Mouse (Mus musculus) forebrain, embryonic 11.5 days (tissue): Measurements from ENCODE around the gene Aoc1. TPM values are rescaled to one million over a fixed set of nuclear protein-coding genes. Genes with fewer than 3 reads are reported as not detected.
"Not testable (repeated sequence)": the region's sequence is repeated elsewhere in the genome, so short reads cannot be mapped to it uniquely, and the experiment has no call there.

ENCODE experiments used
- ATAC-seq: fragments of 200-750 bp; cut with Nextera tagmentation; replicated peaks from 2 replicates; pipeline ENCODE4 v1.8.0; 2017; ENCODE audit warnings: moderate TSS enrichment; ENCODE audit not compliant: low FRiP score
- DNase-seq: peaks from one replicate; pipeline ENCODE4 v3.0.0-alpha.2; 2017; ENCODE audit warnings: low spot score
- H3K27ac ChIP-seq: fragments of 300-500 bp; sonication (generic); 2 replicates; pipeline ENCODE4 v1.5.1; 2014; ENCODE audit warnings: low read depth, low read length
- H3K27me3 ChIP-seq: fragments of 300-500 bp; sonication (generic); 2 replicates; pipeline ENCODE4 v1.6.1; 2014; ENCODE audit warnings: mild to moderate bottlenecking, low read length, mixed read lengths; ENCODE audit not compliant: control insufficient read depth, insufficient read depth
- H3K36me3 ChIP-seq: fragments of 300-500 bp; sonication (generic); 2 replicates; pipeline ENCODE4 v1.6.1; 2014; ENCODE audit warnings: mild to moderate bottlenecking, low read length, moderate library complexity, mixed read lengths; ENCODE audit not compliant: control insufficient read depth, insufficient read depth
- H3K4me1 ChIP-seq: fragments of 300-500 bp; sonication (generic); replicated peaks from 2 replicates; pipeline ENCODE4 v1.6.1; 2014; ENCODE audit warnings: low read length, mixed read lengths; ENCODE audit not compliant: control insufficient read depth, insufficient read depth
- H3K4me2 ChIP-seq: fragments of 300-500 bp; sonication (generic); 2 replicates; pipeline ENCODE4 v1.6.1; 2014; ENCODE audit warnings: low read depth, mild to moderate bottlenecking, low read length, moderate library complexity, mixed read lengths; ENCODE audit not compliant: severe bottlenecking
- H3K4me3 ChIP-seq: fragments of 300-500 bp; sonication (generic); 2 replicates; pipeline ENCODE4 v1.5.1; 2014; ENCODE audit warnings: low read depth, low read length
- H3K9ac ChIP-seq: fragments of 300-500 bp; sonication (generic); 2 replicates; pipeline ENCODE4 v1.6.1; 2014; ENCODE audit warnings: low read length
- H3K9me3 ChIP-seq: fragments of 300-500 bp; sonication (generic); 2 replicates; pipeline ENCODE4 v1.6.1; 2016; ENCODE audit warnings: low read length, mixed read lengths; ENCODE audit not compliant: control insufficient read depth
- WGBS: fragments of 180-500 bp; shearing (Covaris S2); extraction: QIAGEN DNeasy Blood & Tissue Kit; methylation state at CpG from one replicate; pipeline ENCODE4 v1.1.7; 2014; 5-methylcytosine and 5-hydroxymethylcytosine counted together
- polyA plus RNA-seq: library from polyadenylated mRNA; unstranded; fragments of >200 nt; fragmentation: Nextera tagmentation; extraction: Ambion mirVana; gene quantifications from 2 replicates; pipeline ENCODE4 v1.2.1, GENCODE M21; 2014

The Aoc1 gene
- polyA plus RNA-seq, 1 experiment from 2014 or later, result not detected

DNA sequence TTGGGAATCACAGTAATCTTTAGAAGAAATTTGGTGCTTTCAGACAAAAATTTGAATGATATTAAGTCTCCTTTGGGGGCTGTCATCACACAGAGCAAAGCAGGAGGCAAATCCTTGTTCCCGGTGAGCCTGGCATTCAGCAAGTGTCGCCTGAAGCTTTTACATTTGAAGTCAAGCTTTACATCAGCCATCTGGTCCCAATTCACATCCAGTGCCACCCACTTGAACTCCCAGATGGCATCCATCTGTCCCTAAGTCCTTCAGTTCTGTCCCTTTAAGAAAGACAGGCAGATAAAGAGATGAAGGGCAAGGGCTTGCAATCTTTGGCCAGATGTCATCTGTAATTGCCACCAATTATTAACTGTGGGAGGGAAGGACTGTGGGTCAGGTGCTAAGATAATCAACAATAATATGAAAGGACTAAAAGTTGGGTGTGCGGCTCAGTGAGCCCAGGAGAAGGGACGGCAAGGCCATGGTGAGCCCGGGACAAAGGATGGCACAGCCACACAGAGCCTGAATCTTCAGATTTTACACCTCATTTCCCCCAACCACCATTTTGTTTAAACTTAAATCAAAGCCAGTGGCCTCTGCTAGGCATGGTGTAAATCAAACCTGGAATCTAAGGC is 3.9 kb downstream of the Aoc1 start:
- Histone ChIP-seq H3K9me3 (no peaks in the 10 kb centered on the region), H3K36me3 (no peaks in the 10 kb centered on the region), H3K27me3 (no peaks in the 10 kb centered on the region), H3K27ac (no peak overlapping the region), H3K9ac (no peak overlapping the region), H3K4me2 (no peak overlapping the region), H3K4me3 (no peak overlapping the region), H3K4me1 (no peaks in the 10 kb centered on the region)
- 64% methylated on average over 5 of the region's 5 CpGs for WGBS
- ATAC-seq (no peak), DNase-seq (no peak)

DNA sequence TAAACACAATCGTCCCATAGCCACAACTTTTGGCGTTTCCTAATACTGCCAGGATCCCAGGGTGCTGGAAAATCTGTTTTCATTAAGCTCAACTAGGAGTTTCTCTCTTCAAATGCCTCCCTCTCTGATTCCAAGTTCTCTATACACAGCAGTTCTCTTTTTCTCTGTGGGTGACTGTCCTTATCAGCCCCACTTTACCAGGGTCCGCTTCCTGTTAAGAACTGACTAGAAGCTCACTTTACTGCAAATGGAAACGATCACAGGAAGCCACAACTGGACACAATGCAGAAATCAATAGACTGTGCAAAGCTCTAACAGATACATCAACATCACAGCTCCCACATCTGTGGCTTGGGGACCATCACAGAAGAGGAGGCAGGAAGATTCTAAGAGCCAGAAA is 21.5 kb downstream of the Aoc1 start:
- Histone ChIP-seq H3K4me1 (no peaks in the 10 kb centered on the region), H3K9ac (no peak overlapping the region), H3K9me3 (no peaks in the 10 kb centered on the region), H3K27ac (no peak overlapping the region), H3K36me3 (no peaks in the 10 kb centered on the region), H3K4me3 (no peak overlapping the region), H3K27me3 (no peaks in the 10 kb centered on the region), H3K4me2 (no peak overlapping the region)
- WGBS, result 81% methylated on average over 4 of the region's 4 CpGs
- no peak for DNase-seq
- no peak for ATAC-seq

GRCm38 (mm10) chr6:48894938-48895818 is 22.5 kb downstream of the Aoc1 start:
- Histone ChIP-seq H3K9me3 (no peaks in the 10 kb centered on the region), H3K4me1 (no peaks in the 10 kb centered on the region), H3K9ac (no peak overlapping the region), H3K36me3 (no peaks in the 10 kb centered on the region), H3K27me3 (no peaks in the 10 kb centered on the region), H3K27ac (no peak overlapping the region), H3K4me3 (no peak overlapping the region), H3K4me2 (no peak overlapping the region)
- 89% methylated on average over 8 of the region's 8 CpGs for WGBS
- ATAC-seq, result no peak
- DNase-seq, result no peak

DNA sequence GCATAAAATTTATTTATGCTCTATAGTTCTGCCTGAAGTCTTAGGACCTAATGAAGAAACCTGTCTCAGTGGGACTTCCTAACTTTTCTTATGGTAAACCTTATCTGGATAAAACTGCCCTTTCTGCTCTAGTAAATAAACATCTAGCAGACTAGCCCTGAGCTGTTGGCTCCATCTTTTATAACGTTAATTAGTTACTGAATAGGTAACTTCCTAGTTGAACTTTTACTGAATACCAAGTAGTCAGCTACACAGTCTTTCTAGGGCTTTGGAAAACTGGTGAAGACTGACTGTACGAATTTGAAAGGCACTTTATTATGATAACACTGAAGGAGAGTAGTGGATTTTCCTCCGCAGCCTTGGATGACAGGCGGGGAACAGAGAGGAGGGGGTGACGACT is 23.2 kb downstream of the Aoc1 start:
- DNase-seq, result no peak
- no peak for ATAC-seq
- Histone ChIP-seq H3K4me1 (no peaks in the 10 kb centered on the region), H3K36me3 (no peaks in the 10 kb centered on the region), H3K27ac (no peak overlapping the region), H3K27me3 (no peaks in the 10 kb centered on the region), H3K4me3 (no peak overlapping the region), H3K9me3 (no peaks in the 10 kb centered on the region), H3K4me2 (no peak overlapping the region), H3K9ac (no peak overlapping the region)
- WGBS, result 86% methylated on average over 5 of the region's 5 CpGs

- Histone ChIP-seq H3K36me3 (no peaks in the 10 kb centered on the region), H3K4me2 (no peak overlapping the region), H3K9ac (no peak overlapping the region), H3K27me3 (no peaks in the 10 kb centered on the region), H3K4me1 (no peaks in the 10 kb centered on the region), H3K9me3 (no peaks in the 10 kb centered on the region), H3K4me3 (no peak overlapping the region), H3K27ac (no peak overlapping the region)
- 83% methylated on average over 5 of the region's 5 CpGs for WGBS
- DNase-seq, result no peak
- ATAC-seq, result no peak
Measured at GRCm38 (mm10) chr6:48896956-48897355, 24.3 kb downstream of the Aoc1 start.

- H3K36me3 ChIP-seq, ATAC-seq: not testable (repeated sequence)
- 96% methylated on average over 11 of the region's 11 CpGs for WGBS
Measured at GRCm38 (mm10) chr6:48901316-48901715, 28.6 kb downstream of the Aoc1 start.

DNA sequence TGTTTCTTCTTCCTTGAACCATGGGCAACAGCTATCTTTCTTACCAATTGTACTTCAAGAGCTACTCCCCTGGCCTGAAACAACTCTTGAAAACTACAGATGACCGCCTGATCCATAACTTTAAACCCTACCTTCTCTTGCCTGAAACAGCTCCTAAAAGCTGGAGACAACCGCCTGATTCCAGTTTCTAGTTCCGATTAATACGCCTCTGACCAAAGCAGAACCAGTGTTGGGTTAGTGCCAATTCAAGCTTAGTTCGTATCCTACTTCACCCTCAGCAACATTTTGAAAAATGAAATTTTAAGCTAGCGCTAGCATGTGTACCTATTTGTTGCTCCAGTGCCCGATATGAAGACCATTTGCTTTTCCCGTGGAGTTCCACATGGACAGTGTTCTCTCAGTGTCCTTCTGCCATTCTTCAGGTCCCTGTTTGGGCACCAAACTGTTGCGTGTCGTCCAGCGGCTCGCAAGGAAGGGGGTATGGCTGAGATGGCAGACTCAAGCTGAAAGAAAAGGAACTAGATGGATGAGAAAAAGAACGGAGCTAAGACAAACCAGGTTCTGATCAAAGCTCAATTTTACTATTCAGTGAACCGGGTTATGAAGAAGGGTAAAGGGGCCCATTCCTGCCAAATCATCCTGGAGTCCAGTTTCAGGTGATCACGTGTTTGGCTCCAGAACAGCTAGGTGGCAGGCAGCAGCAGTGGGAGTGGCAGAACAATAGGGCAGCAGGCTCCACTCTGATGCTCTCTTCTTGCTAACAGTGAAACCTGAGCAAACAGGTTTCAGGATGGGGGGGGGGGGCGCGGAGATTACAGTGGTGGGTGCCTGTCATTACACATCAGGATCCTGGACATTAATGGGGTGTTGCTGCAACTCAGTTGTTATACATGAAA is 30.1 kb downstream of the Aoc1 start:
- no peak overlapping the region for H3K27ac ChIP-seq
- H3K9ac ChIP-seq, result no peak overlapping the region
- no peak overlapping the region for H3K4me2 ChIP-seq
- no peak for DNase-seq
- H3K4me3 ChIP-seq, result no peak overlapping the region
- WGBS, result 89% methylated on average over 17 of the region's 17 CpGs
- no peaks in the 10 kb centered on the region for H3K4me1 ChIP-seq
- no peaks in the 10 kb centered on the region for H3K9me3 ChIP-seq
- no peak for ATAC-seq
- no peaks in the 10 kb centered on the region for H3K36me3 ChIP-seq
- no peaks in the 10 kb centered on the region for H3K27me3 ChIP-seq

More at GRCm38 (mm10) chr6:48901316-48901715, 28.6 kb downstream of the Aoc1 start:
- not testable (repeated sequence) for H3K9me3 ChIP-seq, DNase-seq, H3K9ac ChIP-seq, H3K27ac ChIP-seq, H3K4me1 ChIP-seq, H3K4me2 ChIP-seq, H3K27me3 ChIP-seq, H3K4me3 ChIP-seq

- no peak for DNase-seq
- 73% methylated on average over 4 of the region's 4 CpGs for WGBS
- H3K27ac ChIP-seq, result no peak overlapping the region
- no peaks in the 10 kb centered on the region for H3K27me3 ChIP-seq
- H3K4me3 ChIP-seq, result no peak overlapping the region
- ATAC-seq, result no peak
- no peaks in the 10 kb centered on the region for H3K36me3 ChIP-seq
- no peaks in the 10 kb centered on the region for H3K4me1 ChIP-seq
- H3K9me3 ChIP-seq, result no peaks in the 10 kb centered on the region
- H3K9ac ChIP-seq, result no peak overlapping the region
- no peak overlapping the region for H3K4me2 ChIP-seq
Measured at GRCm38 (mm10) chr6:48903437-48903836, 30.7 kb downstream of the Aoc1 start.
